17 mouse cellular contexts compared by ENCODE assay signal in genomic region chr1:88274371-88275077, GRCm38 (mm10). TPM values are rescaled to one million over a fixed set of nuclear protein-coding genes. Genes with fewer than 3 reads are reported as not detected.
DNase-seq lines count a peak whose midpoint lies in the region; ATAC-seq and TF ChIP-seq lines count a peak whose summit lies in the region.
"Had no signal": no experiment of that assay in that cellular context is flagged by ENCODE, and none has a peak within 500 bp of the region (broad histone marks: within the 10 kb centered on the region; RNA-seq: fewer than 3 reads in every experiment).

No protein-coding gene starts in this region.

- no peak for TF ChIP-seq POLR2A in limb, embryonic 14.5 days (IDR thresholded peaks at IDR 0.05; ENCODE audit: borderline replicate concordance, extremely low read depth, insufficient read depth, insufficient read length)

- H3K9me3 ChIP-seq in limb, embryonic 13.5 days, result no peaks in the 10 kb centered on the region
- H3K9me3 ChIP-seq in limb, embryonic 10.5 days (replicated peaks), result peaks cover 14% of the 10 kb centered on the region; the same call in 1 of the 2 replicates
- H3K9me3 ChIP-seq in limb, embryonic 14.5 days (ENCODE audit: control insufficient read depth, low read length), result no peaks in the 10 kb centered on the region
- H3K9me3 ChIP-seq: midbrain, embryonic 12.5 days had no signal

- peaks cover 25% of the 10 kb centered on the region for H3K4me1 ChIP-seq in limb, embryonic 13.5 days
- H3K4me1 ChIP-seq in limb, embryonic 10.5 days, result peaks cover 14% of the 10 kb centered on the region
- H3K4me1 ChIP-seq in limb, embryonic 14.5 days (ENCODE audit: control insufficient read depth, insufficient read depth, low read length), result peaks cover 13% of the 10 kb centered on the region

- no peak overlapping the region for H3K27ac ChIP-seq in limb, embryonic 13.5 days
- H3K27ac ChIP-seq in limb, embryonic 10.5 days, result no peak overlapping the region
- H3K27ac ChIP-seq in limb, embryonic 14.5 days (replicated peaks; ENCODE audit: low read depth, low read length), result no peak overlapping the region
- H3K27ac ChIP-seq: midbrain, embryonic 12.5 days had no signal

- WGBS in limb, embryonic 13.5 days, result 73% methylated on average over 11 of the region's 11 CpGs
- 77% methylated on average over 11 of the region's 11 CpGs for WGBS in limb, embryonic 10.5 days
- WGBS in limb, embryonic 14.5 days, result 72% methylated on average over 11 of the region's 11 CpGs

- DNase-seq in gastrocnemius, postnatal 25 days, result peak; percentile 15
- DNase-seq in gastrocnemius, postnatal 10 days, result no peak
- no peak for DNase-seq in limb, embryonic 10.5 days (ENCODE audit: low spot score)
- DNase-seq in spleen, postnatal 14 days (ENCODE audit: low spot score in 2 of 2), result peak; percentile 3 to 20
- no peak for DNase-seq in spleen, adult 12 weeks (ENCODE audit: low spot score)
- DNase-seq in limb, embryonic 14.5 days (ENCODE audit: low spot score), result no peak
- DNase-seq in adrenal gland, postnatal 10 days, result no peak
- DNase-seq: adrenal gland, postnatal 14 days; kidney, postnatal 25 days; right cerebral cortex, adult 18-20 months had no signal

- H3K9ac ChIP-seq in limb, embryonic 13.5 days, result peak overlapping the region; percentile 4
- H3K9ac ChIP-seq in limb, embryonic 14.5 days (ENCODE audit: low read depth, low read length, severe bottlenecking), result 0 out of 2 replicates have a peak overlapping the region, but pooled peaks have one; percentile 1
- H3K9ac ChIP-seq: midbrain, embryonic 12.5 days had no signal

- H3K4me3 ChIP-seq in limb, embryonic 13.5 days, result no peak overlapping the region
- H3K4me3 ChIP-seq in limb, embryonic 10.5 days, result no peak overlapping the region
- H3K4me3 ChIP-seq in limb, embryonic 14.5 days (replicated peaks; ENCODE audit: low read length), result no peak overlapping the region
- H3K4me3 ChIP-seq: midbrain, embryonic 12.5 days had no signal

- peaks cover 55% of the 10 kb centered on the region for H3K36me3 ChIP-seq in limb, embryonic 13.5 days
- H3K36me3 ChIP-seq in limb, embryonic 10.5 days, result peaks cover 62% of the 10 kb centered on the region
- peaks cover 51% of the 10 kb centered on the region for H3K36me3 ChIP-seq in limb, embryonic 14.5 days (ENCODE audit: control insufficient read depth, insufficient read depth, low read length)

- ATAC-seq in limb, embryonic 13.5 days (ENCODE audit: low FRiP score, low read depth), result no peak
- no peak for ATAC-seq in limb, embryonic 14.5 days (ENCODE audit: low FRiP score, low read depth)
- ATAC-seq: inflammation-experienced regulatory T-cells, adult 6 months had no signal

- no peak overlapping the region for H3K4me2 ChIP-seq in limb, embryonic 13.5 days (replicated peaks)
- no peak overlapping the region for H3K4me2 ChIP-seq in limb, embryonic 14.5 days (replicated peaks; ENCODE audit: low read depth, low read length, severe bottlenecking)
- H3K4me2 ChIP-seq: midbrain, embryonic 12.5 days had no signal

- H3K27me3 ChIP-seq in limb, embryonic 13.5 days, result no peaks in the 10 kb centered on the region
- no peaks in the 10 kb centered on the region for H3K27me3 ChIP-seq in limb, embryonic 10.5 days (ENCODE audit: low read depth, poor library complexity, severe bottlenecking)
- H3K27me3 ChIP-seq in limb, embryonic 14.5 days (ENCODE audit: control insufficient read depth, insufficient read depth, low read length), result no peaks in the 10 kb centered on the region
- H3K27me3 ChIP-seq: midbrain, embryonic 12.5 days had no signal

RNA-seq across cellular contexts. Expression of gene Hjurp, which starts 2.9 kb away (rescaled TPM):
- total RNA-seq in gastrocnemius, postnatal 25 days (2021), result 1 to 10 TPM; 7.8 to 8.7 TPM
- 10 to 100 TPM; 29.0 to 47.9 TPM for total RNA-seq in gastrocnemius, postnatal 10 days (2021)
- polyA plus RNA-seq in limb, embryonic 13.5 days (2015; fragmentation: Nextera tagmentation; extraction: Ambion mirVana), result 190 and 205 TPM in 2 replicates
- 206 and 245 TPM in 2 replicates for polyA plus RNA-seq in limb, embryonic 10.5 days (2016; fragmentation: Nextera tagmentation; extraction: Ambion mirVana)
- 277 and 360 TPM in 2 replicates for polyA plus RNA-seq in limb, embryonic 14.5 days (2012; rRNA removed)
- polyA plus RNA-seq in limb, embryonic 14.5 days (2014; fragmentation: Nextera tagmentation; extraction: Ambion mirVana), result 139 and 150 TPM in 2 replicates
- 10 to 100 TPM; 63.8 to 91.9 TPM for total RNA-seq in adrenal gland, postnatal 10 days (2021)

RNA-seq across cellular contexts. Expression of gene Trpm8, which starts 2.9 kb away (rescaled TPM):
- total RNA-seq in gastrocnemius, postnatal 25 days (2021), result not detected
- not detected for total RNA-seq in gastrocnemius, postnatal 10 days (2021)
- not detected in 2 replicates for polyA plus RNA-seq in limb, embryonic 13.5 days (2015; fragmentation: Nextera tagmentation; extraction: Ambion mirVana)
- not detected in 2 replicates for polyA plus RNA-seq in limb, embryonic 10.5 days (2016; fragmentation: Nextera tagmentation; extraction: Ambion mirVana)
- polyA plus RNA-seq in limb, embryonic 14.5 days (2012; rRNA removed), result not detected in 2 replicates
- polyA plus RNA-seq in limb, embryonic 14.5 days (2014; fragmentation: Nextera tagmentation; extraction: Ambion mirVana), result not detected in 2 replicates
- total RNA-seq in adrenal gland, postnatal 10 days (2021), result not detected
- total RNA-seq: adrenal gland, postnatal 14 days had no signal
- polyA plus RNA-seq: heart, embryonic 16.5 days; inflammation-experienced regulatory T-cells, adult 6 months; liver, embryonic 16.5 days; midbrain, embryonic 12.5 days; stomach, embryonic 14.5 days; urinary bladder, adult 2 months had no signal

RNA-seq across cellular contexts. Expression of gene Mroh2a, which starts 47.7 kb away (rescaled TPM):
- not detected for total RNA-seq in gastrocnemius, postnatal 25 days (2021)
- total RNA-seq in gastrocnemius, postnatal 10 days (2021), result under 1 TPM in 1 of 2 experiments, not detected in 1; 0.34 TPM
- polyA plus RNA-seq in limb, embryonic 13.5 days (2015; fragmentation: Nextera tagmentation; extraction: Ambion mirVana), result 1.0 and 1.3 TPM in 2 replicates
- polyA plus RNA-seq in limb, embryonic 10.5 days (2016; fragmentation: Nextera tagmentation; extraction: Ambion mirVana), result 1.2 and 1.3 TPM in 2 replicates
- polyA plus RNA-seq in limb, embryonic 14.5 days (2012; rRNA removed), result 0.15 and 0.20 TPM in 2 replicates
- polyA plus RNA-seq in limb, embryonic 14.5 days (2014; fragmentation: Nextera tagmentation; extraction: Ambion mirVana), result 1.7 and 2.2 TPM in 2 replicates
- 1 to 10 TPM in 1 of 2 experiments, under 1 TPM in 1; 0.67 to 1.3 TPM for total RNA-seq in adrenal gland, postnatal 10 days (2021)

Comparison
In these comparisons a context has a peak if more than half of its experiments do, and no peak if none do; other contexts are left out.
1. DNase-seq: peak in gastrocnemius, postnatal 25 days (single experiment) and spleen, postnatal 14 days (2 of 2); none in gastrocnemius, postnatal 10 days (single experiment), limb, embryonic 10.5 days (single experiment), spleen, adult 12 weeks (single experiment), limb, embryonic 14.5 days (single experiment) and adrenal gland, postnatal 10 days (single experiment).